Mouse (Mus musculus): Measurements from ENCODE around the gene Pnkp. TPM values are rescaled to one million over a fixed set of nuclear protein-coding genes. Genes with fewer than 3 reads are reported as not detected.

Pnkp gene
- polyA plus RNA-seq, 1 experiment from 2014 or later: 41.3 TPM

- WGBS: 90% methylated on average over 3 of the region's 3 CpGs
- ATAC-seq: no peak
- no peak for TF ChIP-seq CTCF (IDR thresholded peaks at IDR 0.05)
- TF ChIP-seq EP300 (IDR thresholded peaks at IDR 0.05): no peak
- H3K36me3 ChIP-seq (ENCODE audit: insufficient read depth, low read length): peaks cover 35% of the 10 kb centered on the region
- H3K27ac ChIP-seq (ENCODE audit: low read length): no peak overlapping the region
- H3K4me2 ChIP-seq (replicated peaks; ENCODE audit: low read depth, low read length): no peak overlapping the region
- DNase-seq (ENCODE audit: low spot score): no peak
- H3K27me3 ChIP-seq (replicated peaks; ENCODE audit: insufficient read depth, low read length): no peaks in the 10 kb centered on the region
- no peak overlapping the region for H3K4me3 ChIP-seq (ENCODE audit: low read depth, low read length)
- H3K4me1 ChIP-seq (ENCODE audit: insufficient read depth, low read depth, low read length): no peaks in the 10 kb centered on the region
- no peak overlapping the region for H3K9ac ChIP-seq (replicated peaks; ENCODE audit: low read depth)
- H3K9me3 ChIP-seq (ENCODE audit: low read length): no peaks in the 10 kb centered on the region
Measured at GRCm38 (mm10) chr7:44883036-44883435, 26.1 kb downstream of the Pnkp start.

DNA sequence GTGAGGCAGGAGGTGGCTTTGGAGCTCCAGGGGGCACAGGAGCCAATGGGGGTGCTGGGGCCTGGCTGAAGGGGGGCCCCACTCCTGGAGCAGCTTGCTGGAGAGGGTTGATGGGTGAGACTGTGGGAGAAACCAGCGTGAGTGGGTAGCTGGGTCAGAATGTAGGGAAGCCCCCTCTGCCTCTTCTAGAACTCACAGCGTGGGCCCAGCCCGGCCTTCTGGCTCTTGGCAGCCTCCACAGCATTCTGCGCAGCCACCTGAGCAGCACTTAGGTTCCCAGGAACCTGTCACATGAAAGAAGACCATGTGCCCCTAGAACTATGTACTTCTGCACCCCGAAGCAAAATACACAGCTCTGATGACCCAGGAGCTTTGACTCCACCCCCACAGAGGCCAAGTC lies 27.7 kb downstream of the Pnkp start:
- TF ChIP-seq EP300 (IDR thresholded peaks at IDR 0.05) (no peak), CTCF (IDR thresholded peaks at IDR 0.05) (no peak)
- H3K4me3 ChIP-seq (ENCODE audit: low read depth, low read length): no peak overlapping the region
- H3K9ac ChIP-seq (replicated peaks; ENCODE audit: low read depth): no peak overlapping the region
- WGBS: 91% methylated on average over 5 of the region's 5 CpGs
- DNase-seq (ENCODE audit: low spot score) (no peak), ATAC-seq (no peak)
- H3K4me2 ChIP-seq (replicated peaks; ENCODE audit: low read depth, low read length): no peak overlapping the region
- H3K4me1 ChIP-seq (ENCODE audit: insufficient read depth, low read depth, low read length): no peaks in the 10 kb centered on the region
- H3K27ac ChIP-seq (ENCODE audit: low read length): no peak overlapping the region
- no peaks in the 10 kb centered on the region for H3K27me3 ChIP-seq (replicated peaks; ENCODE audit: insufficient read depth, low read length)
- H3K9me3 ChIP-seq (ENCODE audit: low read length): no peaks in the 10 kb centered on the region
- peaks cover 24% of the 10 kb centered on the region for H3K36me3 ChIP-seq (ENCODE audit: insufficient read depth, low read length)

DNA sequence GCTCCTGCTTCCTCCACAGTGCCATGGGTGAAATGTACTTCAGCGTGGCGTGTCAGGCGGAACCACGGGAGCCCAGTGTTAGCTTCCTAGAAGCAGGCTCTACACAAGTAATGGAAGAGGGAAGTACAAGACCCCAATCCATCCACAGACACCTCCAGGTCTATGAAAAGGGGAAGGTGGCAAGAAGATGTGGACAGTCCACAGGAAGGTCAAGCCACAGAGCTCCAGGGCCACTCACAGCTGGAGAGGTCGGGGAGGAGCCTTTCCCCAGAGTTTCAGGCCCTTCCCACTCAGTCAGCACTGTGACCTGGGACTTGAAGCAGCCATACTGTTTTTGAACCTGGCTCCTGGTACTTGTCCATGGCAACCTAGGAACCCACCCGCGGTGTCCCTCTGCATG lies 30.0 kb downstream of the Pnkp start:
- no peak overlapping the region for H3K27ac ChIP-seq (ENCODE audit: low read length)
- H3K4me1 ChIP-seq (ENCODE audit: insufficient read depth, low read depth, low read length): no peaks in the 10 kb centered on the region
- DNase-seq (ENCODE audit: low spot score): no peak
- ATAC-seq: no peak
- H3K27me3 ChIP-seq (replicated peaks; ENCODE audit: insufficient read depth, low read length): no peaks in the 10 kb centered on the region
- H3K4me2 ChIP-seq (replicated peaks; ENCODE audit: low read depth, low read length): no peak overlapping the region
- no peak for TF ChIP-seq EP300 (IDR thresholded peaks at IDR 0.05)
- no peak for TF ChIP-seq CTCF (IDR thresholded peaks at IDR 0.05)
- H3K9ac ChIP-seq (replicated peaks; ENCODE audit: low read depth): no peak overlapping the region
- peaks cover 18% of the 10 kb centered on the region for H3K36me3 ChIP-seq (ENCODE audit: insufficient read depth, low read length)
- H3K9me3 ChIP-seq (ENCODE audit: low read length): no peaks in the 10 kb centered on the region
- H3K4me3 ChIP-seq (ENCODE audit: low read depth, low read length): no peak overlapping the region
- 83% methylated on average over 7 of the region's 7 CpGs for WGBS

DNA sequence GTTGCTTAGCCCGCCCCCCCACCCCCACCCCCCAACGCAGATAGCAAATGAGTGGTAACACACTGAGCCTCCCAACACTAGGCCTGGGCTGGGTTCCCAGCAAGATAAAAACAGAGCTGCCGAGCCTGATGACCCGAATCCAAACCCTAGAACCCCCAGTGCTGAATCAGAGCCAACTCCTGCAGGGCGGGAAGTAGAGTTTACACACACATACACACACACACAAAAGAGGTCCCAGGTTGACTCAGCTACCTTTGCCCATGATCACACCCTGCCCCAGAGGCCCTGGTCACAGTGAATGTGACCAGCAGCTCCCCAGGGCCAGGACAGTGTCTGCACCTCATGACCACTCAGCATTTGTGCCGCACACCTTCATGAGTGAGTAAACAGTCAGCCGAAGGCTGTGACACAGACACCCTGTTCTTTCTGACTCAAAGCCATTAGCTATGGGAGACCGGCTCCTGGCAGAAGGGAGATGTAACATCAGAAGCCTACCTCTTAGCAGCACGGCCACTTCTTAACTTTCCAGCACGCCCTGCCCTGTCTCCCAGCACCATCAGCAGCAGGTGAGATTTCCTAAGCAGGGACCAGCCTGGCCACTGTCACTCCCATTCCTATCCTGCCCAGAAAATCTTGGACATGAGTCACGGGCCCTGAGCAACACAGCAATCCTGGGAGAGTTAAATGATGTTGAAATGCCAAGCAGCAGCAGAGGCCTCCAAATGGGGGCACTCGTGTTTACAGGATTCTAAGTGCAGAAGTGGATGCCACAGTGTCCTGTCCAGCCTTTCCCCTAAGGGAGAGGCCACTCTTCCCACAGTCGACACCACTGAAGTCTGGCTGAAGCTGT lies 31.5 kb downstream of the Pnkp start:
- Histone ChIP-seq H3K27me3 (replicated peaks; ENCODE audit: insufficient read depth, low read length) (no peaks in the 10 kb centered on the region), H3K36me3 (ENCODE audit: insufficient read depth, low read length) (peaks cover 10% of the 10 kb centered on the region), H3K4me1 (ENCODE audit: insufficient read depth, low read depth, low read length) (no peaks in the 10 kb centered on the region), H3K9ac (replicated peaks; ENCODE audit: low read depth) (no peak overlapping the region), H3K4me3 (ENCODE audit: low read depth, low read length) (no peak overlapping the region), H3K9me3 (ENCODE audit: low read length) (no peaks in the 10 kb centered on the region), H3K4me2 (replicated peaks; ENCODE audit: low read depth, low read length) (no peak overlapping the region), H3K27ac (ENCODE audit: low read length) (no peak overlapping the region)
- ATAC-seq (no peak), DNase-seq (ENCODE audit: low spot score) (no peak)
- TF ChIP-seq EP300 (IDR thresholded peaks at IDR 0.05) (no peak), CTCF (IDR thresholded peaks at IDR 0.05) (no peak)
- whole genome bisulfite sequencing: 79% methylated on average over 13 of the region's 13 CpGs

- no peaks in the 10 kb centered on the region for H3K27me3 ChIP-seq (replicated peaks; ENCODE audit: insufficient read depth, low read length)
- TF ChIP-seq EP300 (IDR thresholded peaks at IDR 0.05): no peak
- TF ChIP-seq CTCF (IDR thresholded peaks at IDR 0.05): no peak
- H3K4me3 ChIP-seq (ENCODE audit: low read depth, low read length): no peak overlapping the region
- no peak for ATAC-seq
- no peaks in the 10 kb centered on the region for H3K36me3 ChIP-seq (ENCODE audit: insufficient read depth, low read length)
- 81% methylated on average over 6 of the region's 7 CpGs for WGBS
- H3K9me3 ChIP-seq (ENCODE audit: low read length): no peaks in the 10 kb centered on the region
- no peak overlapping the region for H3K27ac ChIP-seq (ENCODE audit: low read length)
- no peak overlapping the region for H3K4me2 ChIP-seq (replicated peaks; ENCODE audit: low read depth, low read length)
- H3K4me1 ChIP-seq (ENCODE audit: insufficient read depth, low read depth, low read length): peaks cover 3% of the 10 kb centered on the region; the same call in 1 of the 2 replicates
- no peak for DNase-seq (ENCODE audit: low spot score)
- no peak overlapping the region for H3K9ac ChIP-seq (replicated peaks; ENCODE audit: low read depth)
Measured at GRCm38 (mm10) chr7:44890180-44890579, 33.2 kb downstream of the Pnkp start.

GRCm38 (mm10) chr7:44890737-44891136 lies 33.8 kb downstream of the Pnkp start:
- Histone ChIP-seq H3K36me3 (ENCODE audit: insufficient read depth, low read length) (no peaks in the 10 kb centered on the region), H3K4me1 (ENCODE audit: insufficient read depth, low read depth, low read length) (peaks cover 4% of the 10 kb centered on the region; the same call in 1 of the 2 replicates), H3K4me3 (ENCODE audit: low read depth, low read length) (no peak overlapping the region), H3K27ac (ENCODE audit: low read length) (no peak overlapping the region), H3K9ac (replicated peaks; ENCODE audit: low read depth) (no peak overlapping the region), H3K27me3 (replicated peaks; ENCODE audit: insufficient read depth, low read length) (no peaks in the 10 kb centered on the region), H3K9me3 (ENCODE audit: low read length) (no peaks in the 10 kb centered on the region), H3K4me2 (replicated peaks; ENCODE audit: low read depth, low read length) (peak overlapping the region; percentile 91)
- 65% methylated on average over 4 of the region's 4 CpGs for WGBS
- TF ChIP-seq CTCF (IDR thresholded peaks at IDR 0.05) (no peak), EP300 (IDR thresholded peaks at IDR 0.05) (no peak)
- DNase-seq (ENCODE audit: low spot score): no peak
- ATAC-seq: no peak

Measured in lung, postnatal 0 days (tissue).